Mouse (Mus musculus) kidney, postnatal 0 days (tissue): ENCODE results near the gene 1700012B09Rik. TPM values are rescaled to one million over a fixed set of nuclear protein-coding genes. Genes with fewer than 3 reads are reported as not detected.
A peak's percentile ranks its signal among the peaks of the same experiment; 100 is the strongest.

Experiments used
- ATAC-seq: fragments of 200-750 bp; cut with Nextera tagmentation; replicated peaks from 2 replicates; pipeline ENCODE4 v1.8.0; 2017; ENCODE audit warnings: low read depth, moderate number of reproducible peaks, moderate TSS enrichment, moderate library complexity; ENCODE audit not compliant: low FRiP score
- DNase-seq: peaks from one replicate; pipeline ENCODE4 v3.0.0-alpha.2; 2016; ENCODE audit warnings: low spot score
- H3K27ac ChIP-seq: fragments of 300-500 bp; sonication (generic); 2 replicates; pipeline ENCODE4 v1.5.1; 2014; ENCODE audit warnings: mild to moderate bottlenecking
- H3K27me3 ChIP-seq: fragments of 300-500 bp; sonication (generic); 2 replicates; pipeline ENCODE4 v1.6.1; 2014; ENCODE audit warnings: low read length, mixed read lengths; ENCODE audit not compliant: insufficient read depth
- H3K36me3 ChIP-seq: fragments of 300-500 bp; sonication (generic); 2 replicates; pipeline ENCODE4 v1.6.1; 2014; ENCODE audit warnings: low read length, mixed read lengths; ENCODE audit not compliant: insufficient read depth
- H3K4me1 ChIP-seq: fragments of 300-500 bp; sonication (generic); replicated peaks from 2 replicates; pipeline ENCODE4 v1.6.1; 2014; ENCODE audit warnings: antibody characterized with exemption, low read length, mixed read lengths; ENCODE audit not compliant: insufficient read depth
- H3K4me2 ChIP-seq: fragments of 300-500 bp; sonication (generic); 2 replicates; pipeline ENCODE4 v1.6.1; 2014; ENCODE audit warnings: mild to moderate bottlenecking, low read length, moderate library complexity, mixed read lengths
- H3K4me3 ChIP-seq: fragments of 300-500 bp; sonication (generic); replicated peaks from 2 replicates; pipeline ENCODE4 v1.5.1; 2014; ENCODE audit warnings: low read depth, low read length
- H3K9ac ChIP-seq: fragments of 300-500 bp; sonication (generic); 2 replicates; pipeline ENCODE4 v1.6.1; 2014; ENCODE audit warnings: low read depth, low read length
- H3K9me3 ChIP-seq: fragments of 300-500 bp; sonication (generic); replicated peaks from 2 replicates; pipeline ENCODE4 v1.6.1; 2016; ENCODE audit warnings: low read length, inconsistent platforms, mixed read lengths
- CTCF ChIP-seq: IDR thresholded peaks from 2 replicates; pipeline ENCODE4 v1.5.1; 2016; ENCODE audit warnings: antibody characterized with exemption, low read depth, mild to moderate bottlenecking, moderate library complexity
- WGBS: fragments of 180-500 bp; shearing (Covaris S2); extraction: QIAGEN DNeasy Blood & Tissue Kit; methylation state at CpG from one replicate; pipeline ENCODE4 v1.1.7; 2014; 5-methylcytosine and 5-hydroxymethylcytosine counted together
- polyA plus RNA-seq: library from polyadenylated mRNA; unstranded; fragments of >200 nt; fragmentation: Nextera tagmentation; extraction: Ambion mirVana; gene quantifications from 2 replicates; pipeline ENCODE4 v1.2.1, GENCODE M21; 2015

1700012B09Rik gene
- polyA plus RNA-seq: not detected in 2 replicates

- H3K9ac ChIP-seq: no peak within 1 kb of the TSS
- WGBS: 18% methylated on average over 23 of the region's 23 CpGs
These were observed at the start of gene 1700012B09Rik for GRCm38 (mm10) chr9:14770803-14771471. 1700012B09Rik (minus strand) TSS chr9:14771030.

GRCm38 (mm10) chr9:14810111-14810510 lies 39.3 kb upstream of the 1700012B09Rik start:
- WGBS: 91% methylated on average over 5 of the region's 5 CpGs
- Histone ChIP-seq H3K4me1 (no peaks in the 10 kb centered on the region), H3K36me3 (peaks cover 27% of the 10 kb centered on the region), H3K27me3 (no peaks in the 10 kb centered on the region), H3K9ac (no peak overlapping the region), H3K4me2 (no peak overlapping the region), H3K9me3 (no peaks in the 10 kb centered on the region), H3K27ac (no peak overlapping the region), H3K4me3 (no peak overlapping the region)
- no peak for TF ChIP-seq CTCF
- ATAC-seq (no peak), DNase-seq (no peak)

More at GRCm38 (mm10) chr9:14770803-14771471, at the start of gene 1700012B09Rik:
- H3K27me3 ChIP-seq: no peaks in the 10 kb centered on the region
- DNase-seq: no peak
- H3K9me3 ChIP-seq: no peaks in the 10 kb centered on the region
- no peak within 1 kb of the TSS for H3K4me2 ChIP-seq
- no peak within 1 kb of the TSS for H3K4me3 ChIP-seq
- H3K27ac ChIP-seq: no peak within 1 kb of the TSS
- ATAC-seq: no peak
- peaks cover 5% of the 10 kb centered on the region; the same call in 1 of the 2 replicates for H3K4me1 ChIP-seq
- no peak for TF ChIP-seq CTCF
- H3K36me3 ChIP-seq: no peaks in the 10 kb centered on the region

DNA sequence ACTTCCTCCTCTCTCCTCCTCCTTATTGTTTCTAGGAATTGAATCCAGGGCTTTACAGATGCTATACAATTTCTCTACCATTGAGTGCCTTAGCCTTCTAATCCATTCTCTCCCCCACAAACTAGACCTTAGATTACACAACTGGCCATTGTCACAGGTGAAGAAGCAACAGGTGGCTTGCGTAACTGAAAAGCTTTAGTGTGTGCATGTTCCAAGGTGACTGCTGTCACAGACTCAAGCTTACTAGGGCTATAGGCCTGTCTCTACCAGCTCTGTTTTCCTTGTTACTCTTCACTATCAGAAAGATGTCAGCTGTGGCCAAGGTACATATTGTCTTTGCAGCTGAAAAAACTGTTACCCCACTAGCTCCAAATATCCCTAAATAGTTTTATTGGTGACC lies 36.0 kb upstream of the 1700012B09Rik start:
- DNase-seq: no peak
- Histone ChIP-seq H3K9me3 (no peaks in the 10 kb centered on the region), H3K27ac (no peak overlapping the region), H3K27me3 (no peaks in the 10 kb centered on the region), H3K9ac (no peak overlapping the region), H3K36me3 (peaks cover 31% of the 10 kb centered on the region), H3K4me1 (no peaks in the 10 kb centered on the region), H3K4me2 (no peak overlapping the region), H3K4me3 (no peak overlapping the region)
- TF ChIP-seq CTCF: no peak
- 100% methylated on average over 1 of the region's 1 CpGs for WGBS
- ATAC-seq: no peak

GRCm38 (mm10) chr9:14805714-14806113 lies 34.9 kb upstream of the 1700012B09Rik start:
- Histone ChIP-seq H3K9ac (no peak overlapping the region), H3K27ac (no peak overlapping the region), H3K36me3 (peaks cover 37% of the 10 kb centered on the region), H3K27me3 (no peaks in the 10 kb centered on the region), H3K4me1 (no peaks in the 10 kb centered on the region), H3K4me2 (no peak overlapping the region), H3K9me3 (no peaks in the 10 kb centered on the region), H3K4me3 (no peak overlapping the region)
- ATAC-seq: no peak
- 91% methylated on average over 2 of the region's 2 CpGs for WGBS
- TF ChIP-seq CTCF: no peak
- DNase-seq: no peak

- TF ChIP-seq CTCF: no peak
- Histone ChIP-seq H3K9me3 (no peaks in the 10 kb centered on the region), H3K9ac (no peak overlapping the region), H3K4me2 (no peak overlapping the region), H3K36me3 (peaks cover 12% of the 10 kb centered on the region; the same call in 1 of the 2 replicates), H3K27me3 (no peaks in the 10 kb centered on the region), H3K4me3 (no peak overlapping the region), H3K4me1 (no peaks in the 10 kb centered on the region), H3K27ac (no peak overlapping the region)
- ATAC-seq (no peak), DNase-seq (no peak)
- 90% methylated on average over 6 of the region's 6 CpGs for WGBS
These were observed 16.5 kb upstream of the 1700012B09Rik start for GRCm38 (mm10) chr9:14787356-14787755.

DNA sequence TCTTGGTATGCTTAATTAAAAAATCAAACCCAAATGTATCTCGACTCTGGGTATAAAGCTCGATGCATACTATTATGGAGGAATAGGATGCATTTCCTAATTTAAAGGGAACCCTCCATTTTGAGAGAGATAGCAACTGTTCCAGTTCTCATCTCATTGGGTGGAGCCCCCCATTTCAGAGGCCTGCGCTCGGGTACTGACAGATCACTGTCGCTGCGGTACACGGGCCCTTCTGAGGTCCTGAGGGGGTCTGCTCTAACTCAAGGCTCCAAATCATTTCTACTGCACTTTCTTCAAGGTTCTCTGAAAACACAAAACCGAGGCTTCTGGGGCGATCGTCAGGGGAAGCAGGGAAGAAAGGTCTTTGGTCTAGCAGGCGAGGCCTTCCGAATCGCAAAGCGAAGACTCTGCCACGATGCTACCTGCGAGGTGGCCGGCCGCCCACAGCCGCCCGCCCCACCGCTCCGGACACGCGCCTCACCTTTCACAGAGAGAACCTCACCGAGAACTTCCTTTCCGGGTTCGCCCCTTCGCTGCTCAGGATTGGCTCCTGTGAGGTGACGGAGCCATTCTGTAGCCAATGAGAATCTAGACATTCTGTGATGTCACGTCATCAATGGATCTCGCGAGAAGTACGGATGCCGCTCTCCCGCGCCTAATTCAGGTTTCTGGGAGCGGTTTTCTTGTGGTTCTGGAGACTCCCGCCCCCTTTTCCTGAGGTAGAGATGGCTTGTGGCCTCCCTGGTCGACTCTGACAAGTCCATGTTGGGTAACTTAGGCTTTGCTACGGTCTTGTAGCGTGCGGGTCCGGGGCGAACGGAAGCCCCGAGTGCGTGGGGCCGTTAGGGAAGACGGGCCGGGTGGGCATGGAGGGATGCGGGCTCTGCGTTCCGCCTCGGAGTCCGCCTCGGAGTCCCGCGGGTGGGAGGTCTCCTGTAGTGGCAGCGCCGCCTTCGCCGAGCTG lies 13.5 kb upstream of the 1700012B09Rik start, which contains the start of the genes Mre11a and Ankrd49:
TSS of gene Mre11a (plus strand) at position 616 of the 964 bp plus-strand sequence.
TSS of gene Ankrd49 (minus strand) at position 818 of the 964 bp plus-strand sequence.
- Histone ChIP-seq H3K4me2 (peak within 1 kb of the TSS; percentile 70), H3K36me3 (peaks cover 12% of the 10 kb centered on the region; the same call in 1 of the 2 replicates), H3K27me3 (no peaks in the 10 kb centered on the region), H3K27ac (peak within 1 kb of the TSS; percentile 93), H3K9ac (peak within 1 kb of the TSS; percentile 84), H3K4me3 (peak within 1 kb of the TSS; percentile 67), H3K4me1 (no peaks in the 10 kb centered on the region), H3K9me3 (no peaks in the 10 kb centered on the region)
- WGBS: under 1% methylated on average over 62 of the region's 62 CpGs
- ATAC-seq: peak; percentile 99
- peak; percentile 99 for DNase-seq
- TF ChIP-seq CTCF: peak; percentile 28; the same call in 1 of the 2 replicates
